Mouse (Mus musculus) CH12.LX (cell line): Measurements from ENCODE around the gene Als2cl.

Source experiments
- CHD2 ChIP-seq: IDR thresholded peaks from 2 replicates; pipeline ENCODE4 v1.6.1; 2011; ENCODE audit warnings: low read length, improper control_type of control experiment
- CTCF ChIP-seq, 2 experiments: IDR thresholded peaks in 1 of 2; conservative IDR thresholded peaks in 1 of 2; 2 replicates each; pipeline ENCODE4 v1.5.1; 2011 to 2012; ENCODE audit warnings: low read depth in 2 of 2, low read length in 2 of 2, improper control_type of control experiment in 1 of 2, inconsistent platforms in 1 of 2, mild to moderate bottlenecking in 1 of 2, moderate library complexity in 1 of 2
- EP300 ChIP-seq: IDR thresholded peaks from 2 replicates; pipeline ENCODE4 v1.6.1; 2011; ENCODE audit warnings: low read length, improper control_type of control experiment
- MEF2A ChIP-seq: IDR thresholded peaks from 2 replicates; pipeline ENCODE4 v1.6.1; 2014; ENCODE audit warnings: low read depth, mild to moderate bottlenecking, inconsistent platforms, low read length, improper control_type of control experiment, borderline replicate concordance
- PAX5 ChIP-seq: IDR thresholded peaks from 2 replicates; pipeline ENCODE4 v1.6.1; 2012; ENCODE audit warnings: low read length, inconsistent platforms, mixed read lengths
- POLR2A ChIP-seq: IDR thresholded peaks from 2 replicates; pipeline ENCODE4 v1.6.1; 2011; ENCODE audit warnings: low read depth, mild to moderate bottlenecking, improper control_type of control experiment, low read length

GRCm38 (mm10) chr9:110879998-110880561 is 410 bp downstream of the Als2cl start, which contains the start of gene Tmie:
- TF ChIP-seq EP300 (no peak), CTCF (conservative IDR thresholded peaks at IDR 0.05 in 1 of 2, IDR thresholded peaks at IDR 0.05 in 1 of 2; ENCODE audit: low read depth in 2 of 2, low read length in 2 of 2) (no peak), MEF2A (no peak), PAX5 (no peak), POLR2A (no peak), CHD2 (no peak)
